Mouse (Mus musculus): Measurements from ENCODE around the gene Cbwd1.
"Not testable (repeated sequence)": the region's sequence is repeated elsewhere in the genome, so short reads cannot be mapped to it uniquely, and the experiment has no call there.

Cbwd1 gene

GRCm38 (mm10) chr19:24898737-24899577 is 62.5 kb downstream of the Cbwd1 start:
- CTCF ChIA-PET: no interaction called here

GRCm38 (mm10) chr19:24897896-24898736 is 63.3 kb downstream of the Cbwd1 start:
- CTCF ChIA-PET: interaction anchor here (0.5 kb wide), 1 partner anchor 80 kb away, joined by 3 read pairs; no protein-coding TSS in a partner anchor

- CTCF ChIA-PET: interaction anchor here (0.5 to 0.8 kb wide), 3 partner anchors 32 to 182 kb away, joined by 3 to 12 read pairs (median 9); no protein-coding TSS in a partner anchor
Observed at GRCm38 (mm10) chr19:24897006-24897895, 64.2 kb downstream of the Cbwd1 start.

GRCm38 (mm10) chr19:24896536-24896935 is 64.9 kb downstream of the Cbwd1 start:
- CTCF ChIA-PET: interaction anchor here (0.7 to 0.8 kb wide), 2 partner anchors 32 to 183 kb away, joined by 9 to 12 read pairs; no protein-coding TSS in a partner anchor

- CTCF ChIA-PET: no interaction called here
Observed at GRCm38 (mm10) chr19:24886888-24887287, 74.5 kb downstream of the Cbwd1 start.

- CTCF ChIA-PET: interaction anchor here (0.6 kb wide), 1 partner anchor 1383 kb away, joined by 12 read pairs; no protein-coding TSS in a partner anchor
Observed at GRCm38 (mm10) chr19:24885504-24885903, 75.9 kb downstream of the Cbwd1 start.

- CTCF ChIA-PET: no interaction called here
Observed at GRCm38 (mm10) chr19:24881237-24881636, 80.2 kb downstream of the Cbwd1 start.

GRCm38 (mm10) chr19:24875129-24875870 is 86.1 kb downstream of the Cbwd1 start, which contains the start of gene Gm10053:
Gene Gm10053, plus strand, starts transcription at chr19:24875686.
- CTCF ChIA-PET: not testable (repeated sequence)

GRCm38 (mm10) chr19:24873873-24874272 is 87.5 kb downstream of the Cbwd1 start:
- CTCF ChIA-PET: no interaction called here

GRCm38 (mm10) chr19:24871037-24871635 is 90.3 kb downstream of the Cbwd1 start:
- CTCF ChIA-PET: interaction anchor here (0.7 to 1.0 kb wide), 4 partner anchors 13 to 318 kb away, joined by 3 to 4 read pairs (median 3); no protein-coding TSS in a partner anchor
